ENCODE assay signal across 17 mouse cellular contexts in genomic region chr7:74327716-74328115, GRCm38 (mm10).
"Had no signal": no experiment of that assay in that cellular context is flagged by ENCODE, and none has a peak within 500 bp of the region (broad histone marks: within the 10 kb centered on the region; RNA-seq: fewer than 3 reads in every experiment).

No protein-coding gene starts in this region.

- H3K4me3 ChIP-seq: kidney, embryonic 15.5 days; layer of hippocampus, adult 2 months; liver, embryonic 13.5 days; neural tube, embryonic 12.5 days; neural tube, embryonic 15.5 days; stomach, embryonic 15.5 days had no signal

- H3K36me3 ChIP-seq: liver, embryonic 13.5 days; neural tube, embryonic 12.5 days; neural tube, embryonic 15.5 days; stomach, embryonic 15.5 days had no signal

- ATAC-seq: intestine, postnatal 0 days had no signal

- H3K9ac ChIP-seq: kidney, embryonic 15.5 days; liver, embryonic 13.5 days; neural tube, embryonic 12.5 days; neural tube, embryonic 15.5 days; stomach, embryonic 15.5 days had no signal

- DNase-seq: kidney, adult 2 months; kidney, postnatal 10 days; kidney, postnatal 36 days; layer of hippocampus, adult 9-11 months; liver, embryonic 13.5 days; lung, adult 2 months; midbrain, embryonic 14.5 days; right cerebral cortex, adult 18-20 months; right cerebral cortex, postnatal 25 days; spleen, adult 18-20 months had no signal

- H3K4me1 ChIP-seq: liver, embryonic 13.5 days had no signal

- H3K27ac ChIP-seq: kidney, embryonic 15.5 days; layer of hippocampus, adult 2 months; liver, embryonic 13.5 days; macrophage; neural tube, embryonic 12.5 days; neural tube, embryonic 15.5 days; stomach, embryonic 15.5 days had no signal

- H3K4me2 ChIP-seq: kidney, embryonic 15.5 days; liver, embryonic 13.5 days; neural tube, embryonic 12.5 days; neural tube, embryonic 15.5 days; stomach, embryonic 15.5 days had no signal

- H3K27me3 ChIP-seq: kidney, embryonic 15.5 days; liver, embryonic 13.5 days; neural tube, embryonic 12.5 days; neural tube, embryonic 15.5 days; stomach, embryonic 15.5 days had no signal

- H3K9me3 ChIP-seq: kidney, embryonic 15.5 days; liver, embryonic 13.5 days; neural tube, embryonic 12.5 days; neural tube, embryonic 15.5 days; stomach, embryonic 15.5 days had no signal
